Mouse (Mus musculus): ENCODE data around the gene Lgalsl. TPM values are rescaled to one million over a fixed set of nuclear protein-coding genes. Genes with fewer than 3 reads are reported as not detected.
A peak's percentile ranks its signal among the peaks of the same experiment; 100 is the strongest.

Lgalsl gene
- polyA plus RNA-seq, 1 experiment from 2014 or later = 20.4 TPM

- H3K4me3 ChIP-seq (ENCODE audit: low read depth, low read length) = no peak overlapping the region
- H3K36me3 ChIP-seq (ENCODE audit: control insufficient read depth, insufficient read depth, low read length) = no peaks in the 10 kb centered on the region
- peak; percentile 30 for ATAC-seq (replicated peaks; ENCODE audit: low FRiP score)
- H3K27ac ChIP-seq (ENCODE audit: low read depth, low read length) = no peak overlapping the region
- H3K4me1 ChIP-seq (replicated peaks; ENCODE audit: control insufficient read depth, insufficient read depth, low read length) = peaks cover 3% of the 10 kb centered on the region; the same call in 1 of the 2 replicates
- H3K27me3 ChIP-seq (replicated peaks; ENCODE audit: control insufficient read depth, insufficient read depth, low read length) = no peaks in the 10 kb centered on the region
- no peak overlapping the region for H3K9ac ChIP-seq (ENCODE audit: low read depth, low read length)
- 54% methylated on average over 11 of the region's 11 CpGs for WGBS
- DNase-seq (ENCODE audit: low spot score) = no peak
- H3K4me2 ChIP-seq = no peak overlapping the region
- peaks cover 2% of the 10 kb centered on the region; the same call in 1 of the 2 replicates for H3K9me3 ChIP-seq (ENCODE audit: control insufficient read depth, low read length)
Observed at GRCm38 (mm10) chr11:20794913-20795254, 36.0 kb downstream of the Lgalsl start.

GRCm38 (mm10) chr11:20794196-20794912 is 36.5 kb downstream of the Lgalsl start:
- Histone ChIP-seq H3K9ac (ENCODE audit: low read depth, low read length) (no peak overlapping the region), H3K4me3 (ENCODE audit: low read depth, low read length) (no peak overlapping the region), H3K36me3 (ENCODE audit: control insufficient read depth, insufficient read depth, low read length) (no peaks in the 10 kb centered on the region), H3K27ac (ENCODE audit: low read depth, low read length) (no peak overlapping the region), H3K4me1 (replicated peaks; ENCODE audit: control insufficient read depth, insufficient read depth, low read length) (peaks cover 3% of the 10 kb centered on the region; the same call in 1 of the 2 replicates), H3K27me3 (replicated peaks; ENCODE audit: control insufficient read depth, insufficient read depth, low read length) (no peaks in the 10 kb centered on the region), H3K9me3 (ENCODE audit: control insufficient read depth, low read length) (peaks cover 2% of the 10 kb centered on the region; the same call in 1 of the 2 replicates), H3K4me2 (peak overlapping the region; percentile 4; the same call in 1 of the 2 replicates)
- DNase-seq (ENCODE audit: low spot score) = peak; percentile 73
- peak; percentile 91 for ATAC-seq (replicated peaks; ENCODE audit: low FRiP score)
- WGBS = 29% methylated on average over 10 of the region's 10 CpGs

- no peak overlapping the region for H3K9ac ChIP-seq (ENCODE audit: low read depth, low read length)
- H3K4me1 ChIP-seq (replicated peaks; ENCODE audit: control insufficient read depth, insufficient read depth, low read length) = peaks cover 3% of the 10 kb centered on the region; the same call in 1 of the 2 replicates
- H3K4me2 ChIP-seq = no peak overlapping the region
- no peak for DNase-seq (ENCODE audit: low spot score)
- H3K27ac ChIP-seq (ENCODE audit: low read depth, low read length) = no peak overlapping the region
- no peak for ATAC-seq (replicated peaks; ENCODE audit: low FRiP score)
- no peak overlapping the region for H3K4me3 ChIP-seq (ENCODE audit: low read depth, low read length)
- 65% methylated on average over 4 of the region's 4 CpGs for WGBS
- H3K27me3 ChIP-seq (replicated peaks; ENCODE audit: control insufficient read depth, insufficient read depth, low read length) = no peaks in the 10 kb centered on the region
- H3K36me3 ChIP-seq (ENCODE audit: control insufficient read depth, insufficient read depth, low read length) = no peaks in the 10 kb centered on the region
- H3K9me3 ChIP-seq (ENCODE audit: control insufficient read depth, low read length) = peaks cover 2% of the 10 kb centered on the region; the same call in 1 of the 2 replicates
Observed at GRCm38 (mm10) chr11:20793676-20794075, 37.2 kb downstream of the Lgalsl start.

- Histone ChIP-seq H3K36me3 (ENCODE audit: control insufficient read depth, insufficient read depth, low read length) (no peaks in the 10 kb centered on the region), H3K4me2 (no peak overlapping the region), H3K9me3 (ENCODE audit: control insufficient read depth, low read length) (no peaks in the 10 kb centered on the region), H3K27ac (ENCODE audit: low read depth, low read length) (no peak overlapping the region), H3K27me3 (replicated peaks; ENCODE audit: control insufficient read depth, insufficient read depth, low read length) (no peaks in the 10 kb centered on the region), H3K4me3 (ENCODE audit: low read depth, low read length) (no peak overlapping the region), H3K4me1 (replicated peaks; ENCODE audit: control insufficient read depth, insufficient read depth, low read length) (peaks cover 3% of the 10 kb centered on the region; the same call in 1 of the 2 replicates), H3K9ac (ENCODE audit: low read depth, low read length) (no peak overlapping the region)
- WGBS = 86% methylated on average over 3 of the region's 3 CpGs
- ATAC-seq (replicated peaks; ENCODE audit: low FRiP score) (no peak), DNase-seq (ENCODE audit: low spot score) (no peak)
Observed at GRCm38 (mm10) chr11:20792667-20793066, 38.2 kb downstream of the Lgalsl start.

GRCm38 (mm10) chr11:20791334-20791733 is 39.5 kb downstream of the Lgalsl start:
- H3K4me1 ChIP-seq (replicated peaks; ENCODE audit: control insufficient read depth, insufficient read depth, low read length) = peaks cover 3% of the 10 kb centered on the region; the same call in 1 of the 2 replicates
- no peak overlapping the region for H3K27ac ChIP-seq (ENCODE audit: low read depth, low read length)
- no peak overlapping the region for H3K4me3 ChIP-seq (ENCODE audit: low read depth, low read length)
- DNase-seq (ENCODE audit: low spot score) (no peak), ATAC-seq (replicated peaks; ENCODE audit: low FRiP score) (no peak)
- H3K36me3 ChIP-seq (ENCODE audit: control insufficient read depth, insufficient read depth, low read length) = no peaks in the 10 kb centered on the region
- H3K4me2 ChIP-seq = no peak overlapping the region
- no peak overlapping the region for H3K9ac ChIP-seq (ENCODE audit: low read depth, low read length)
- no peaks in the 10 kb centered on the region for H3K27me3 ChIP-seq (replicated peaks; ENCODE audit: control insufficient read depth, insufficient read depth, low read length)
- no peaks in the 10 kb centered on the region for H3K9me3 ChIP-seq (ENCODE audit: control insufficient read depth, low read length)
- WGBS = 67% methylated on average over 2 of the region's 2 CpGs

- no peaks in the 10 kb centered on the region for H3K27me3 ChIP-seq (replicated peaks; ENCODE audit: control insufficient read depth, insufficient read depth, low read length)
- ATAC-seq (replicated peaks; ENCODE audit: low FRiP score) (no peak), DNase-seq (ENCODE audit: low spot score) (no peak)
- 0 out of 2 replicates have a peak, but pooled peaks cover 3% of the 10 kb centered on the region for H3K9me3 ChIP-seq (ENCODE audit: control insufficient read depth, low read length)
- no peaks in the 10 kb centered on the region for H3K4me1 ChIP-seq (replicated peaks; ENCODE audit: control insufficient read depth, insufficient read depth, low read length)
- 65% methylated on average over 1 of the region's 1 CpGs for WGBS
- no peak overlapping the region for H3K4me3 ChIP-seq (ENCODE audit: low read depth, low read length)
- H3K9ac ChIP-seq (ENCODE audit: low read depth, low read length) = no peak overlapping the region
- no peaks in the 10 kb centered on the region for H3K36me3 ChIP-seq (ENCODE audit: control insufficient read depth, insufficient read depth, low read length)
- no peak overlapping the region for H3K4me2 ChIP-seq
- no peak overlapping the region for H3K27ac ChIP-seq (ENCODE audit: low read depth, low read length)
Observed at GRCm38 (mm10) chr11:20789015-20789414, 41.8 kb downstream of the Lgalsl start.

- whole genome bisulfite sequencing = 68% methylated on average over 3 of the region's 3 CpGs
- Histone ChIP-seq H3K4me2 (no peak overlapping the region), H3K27me3 (replicated peaks; ENCODE audit: control insufficient read depth, insufficient read depth, low read length) (no peaks in the 10 kb centered on the region), H3K4me1 (replicated peaks; ENCODE audit: control insufficient read depth, insufficient read depth, low read length) (no peaks in the 10 kb centered on the region), H3K9ac (ENCODE audit: low read depth, low read length) (no peak overlapping the region), H3K4me3 (ENCODE audit: low read depth, low read length) (no peak overlapping the region), H3K36me3 (ENCODE audit: control insufficient read depth, insufficient read depth, low read length) (no peaks in the 10 kb centered on the region), H3K9me3 (ENCODE audit: control insufficient read depth, low read length) (0 out of 2 replicates have a peak, but pooled peaks cover 3% of the 10 kb centered on the region), H3K27ac (ENCODE audit: low read depth, low read length) (no peak overlapping the region)
- no peak for DNase-seq (ENCODE audit: low spot score)
- ATAC-seq (replicated peaks; ENCODE audit: low FRiP score) = no peak
Observed at GRCm38 (mm10) chr11:20788070-20788469, 42.8 kb downstream of the Lgalsl start.

GRCm38 (mm10) chr11:20786191-20786590 is 44.7 kb downstream of the Lgalsl start:
- WGBS = 70% methylated on average over 2 of the region's 2 CpGs
- Histone ChIP-seq H3K4me1 (replicated peaks; ENCODE audit: control insufficient read depth, insufficient read depth, low read length) (no peaks in the 10 kb centered on the region), H3K27ac (ENCODE audit: low read depth, low read length) (no peak overlapping the region), H3K4me3 (ENCODE audit: low read depth, low read length) (no peak overlapping the region), H3K27me3 (replicated peaks; ENCODE audit: control insufficient read depth, insufficient read depth, low read length) (no peaks in the 10 kb centered on the region), H3K36me3 (ENCODE audit: control insufficient read depth, insufficient read depth, low read length) (no peaks in the 10 kb centered on the region), H3K9ac (ENCODE audit: low read depth, low read length) (no peak overlapping the region), H3K9me3 (ENCODE audit: control insufficient read depth, low read length) (0 out of 2 replicates have a peak, but pooled peaks cover 3% of the 10 kb centered on the region), H3K4me2 (no peak overlapping the region)
- no peak for ATAC-seq (replicated peaks; ENCODE audit: low FRiP score)
- peak; percentile 3 for DNase-seq (ENCODE audit: low spot score)

GRCm38 (mm10) chr11:20785186-20785585 is 45.7 kb downstream of the Lgalsl start:
- Histone ChIP-seq H3K9ac (ENCODE audit: low read depth, low read length) (no peak overlapping the region), H3K4me1 (replicated peaks; ENCODE audit: control insufficient read depth, insufficient read depth, low read length) (no peaks in the 10 kb centered on the region), H3K27ac (ENCODE audit: low read depth, low read length) (no peak overlapping the region), H3K27me3 (replicated peaks; ENCODE audit: control insufficient read depth, insufficient read depth, low read length) (no peaks in the 10 kb centered on the region), H3K36me3 (ENCODE audit: control insufficient read depth, insufficient read depth, low read length) (no peaks in the 10 kb centered on the region), H3K4me2 (no peak overlapping the region), H3K4me3 (ENCODE audit: low read depth, low read length) (no peak overlapping the region), H3K9me3 (ENCODE audit: control insufficient read depth, low read length) (0 out of 2 replicates have a peak, but pooled peaks cover 3% of the 10 kb centered on the region)
- DNase-seq (ENCODE audit: low spot score) = no peak
- no peak for ATAC-seq (replicated peaks; ENCODE audit: low FRiP score)
- 76% methylated on average over 1 of the region's 1 CpGs for WGBS
